Mouse (Mus musculus) bone marrow, adult 2 months (tissue): ENCODE data around the gene Ppp3ca. TPM values are rescaled to one million over a fixed set of nuclear protein-coding genes. Genes with fewer than 3 reads are reported as not detected.

Source experiments
- H3K27ac ChIP-seq: fragments of 200-500 bp; 2 replicates; pipeline ENCODE4 v1.5.1; 2012; ENCODE audit warnings: low read depth, mild to moderate bottlenecking, control low read depth, inconsistent platforms, low read length; ENCODE audit not compliant: control insufficient read depth, poor library complexity, insufficient read depth
- H3K4me1 ChIP-seq: fragments of 200-500 bp; 2 replicates; pipeline ENCODE4 v1.6.1; 2011; ENCODE audit warnings: low read length; ENCODE audit not compliant: control insufficient read depth, insufficient read depth
- H3K4me3 ChIP-seq: fragments of 200-500 bp; replicated peaks from 2 replicates; pipeline ENCODE3; 2011; ENCODE audit warnings: mild to moderate bottlenecking, low read depth, low read length, control low read depth; ENCODE audit not compliant: control insufficient read depth
- CTCF ChIP-seq: fragments of 200-500 bp; IDR thresholded peaks from 2 replicates; pipeline ENCODE4 v1.5.1; 2011; ENCODE audit warnings: low read length, control low read depth; ENCODE audit not compliant: control insufficient read depth, insufficient read depth
- POLR2A ChIP-seq: fragments of 200-500 bp; IDR thresholded peaks from 2 replicates; pipeline ENCODE4 v1.6.1; 2011; ENCODE audit warnings: low read depth, mild to moderate bottlenecking, control low read depth, low read length, borderline replicate concordance; ENCODE audit not compliant: control insufficient read depth
- WGBS: fragments of 180-500 bp; shearing (Covaris S2); methylation state at CpG from one replicate; pipeline ENCODE4 v1.1.7; 2018; 5-methylcytosine and 5-hydroxymethylcytosine counted together
- polyA plus RNA-seq: library from polyadenylated mRNA; stranded (reverse); fragments of >200 nt; gene quantifications from 2 replicates; pipeline ENCODE4 v1.2.4, GENCODE M21; 2011; ENCODE audit warnings: low replicate concordance; ENCODE audit not compliant: missing spikeins, insufficient read depth, insufficient read length

Ppp3ca gene
- polyA plus RNA-seq, 1 experiment = 25.9 TPM

DNA sequence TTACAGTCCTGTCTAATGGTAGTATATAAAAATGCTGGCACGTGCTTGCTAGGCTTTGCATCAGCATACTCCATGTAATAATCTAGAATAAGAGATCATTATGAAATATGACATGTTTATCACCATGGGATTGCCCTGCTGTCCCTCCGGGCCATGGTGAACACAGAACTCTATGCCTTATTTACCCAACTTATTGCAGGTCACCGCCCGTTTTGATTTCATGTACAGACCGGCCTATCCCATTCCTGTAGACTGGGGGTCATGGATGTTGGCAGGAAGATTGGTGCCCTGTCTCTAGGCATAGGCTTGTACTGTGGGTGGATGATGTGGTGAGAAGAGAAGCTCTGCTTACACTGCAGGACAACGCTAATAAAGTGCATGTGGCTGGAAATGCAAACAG, 115.8 kb downstream of the Ppp3ca start:
- TF ChIP-seq CTCF (no peak), POLR2A (no peak)
- no peaks in the 10 kb centered on the region; the same call in 1 of the 2 replicates for H3K4me1 ChIP-seq
- H3K27ac ChIP-seq = no peak overlapping the region
- no peak overlapping the region for H3K4me3 ChIP-seq
- WGBS = 85% methylated on average over 6 of the region's 6 CpGs

DNA sequence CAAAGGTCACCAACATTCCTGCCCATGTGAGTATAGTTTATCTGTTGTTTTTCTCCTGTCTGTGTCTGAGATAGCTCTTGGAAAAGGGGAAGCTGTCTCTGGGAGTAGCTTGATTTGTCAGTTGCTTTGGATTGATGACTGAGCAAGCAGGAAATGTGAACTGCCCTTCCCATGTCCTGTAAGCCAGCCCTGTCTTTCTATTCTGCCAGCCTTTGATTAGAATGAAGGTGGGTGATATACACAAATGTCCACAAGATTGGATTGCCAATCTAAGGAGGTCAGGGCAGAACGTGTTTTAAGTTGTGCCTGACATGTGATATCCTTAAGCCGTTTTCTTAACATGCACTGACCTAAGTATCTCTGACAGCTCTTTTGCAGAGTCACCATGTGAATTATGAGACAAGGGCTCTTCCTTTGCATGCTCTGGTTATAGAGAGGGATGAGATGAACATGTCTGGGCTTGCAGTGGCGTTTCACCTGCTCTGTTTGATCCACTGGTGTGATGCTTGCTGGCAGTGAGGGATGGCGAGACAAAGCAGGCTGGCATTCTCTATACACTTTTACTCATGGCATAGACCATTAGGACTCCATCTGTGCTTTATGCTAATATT, 120.4 kb downstream of the Ppp3ca start:
- TF ChIP-seq POLR2A (no peak), CTCF (no peak)
- Histone ChIP-seq H3K4me3 (no peak overlapping the region), H3K27ac (no peak overlapping the region), H3K4me1 (no peaks in the 10 kb centered on the region; the same call in 1 of the 2 replicates)
- 36% methylated on average over 4 of the region's 4 CpGs for WGBS

DNA sequence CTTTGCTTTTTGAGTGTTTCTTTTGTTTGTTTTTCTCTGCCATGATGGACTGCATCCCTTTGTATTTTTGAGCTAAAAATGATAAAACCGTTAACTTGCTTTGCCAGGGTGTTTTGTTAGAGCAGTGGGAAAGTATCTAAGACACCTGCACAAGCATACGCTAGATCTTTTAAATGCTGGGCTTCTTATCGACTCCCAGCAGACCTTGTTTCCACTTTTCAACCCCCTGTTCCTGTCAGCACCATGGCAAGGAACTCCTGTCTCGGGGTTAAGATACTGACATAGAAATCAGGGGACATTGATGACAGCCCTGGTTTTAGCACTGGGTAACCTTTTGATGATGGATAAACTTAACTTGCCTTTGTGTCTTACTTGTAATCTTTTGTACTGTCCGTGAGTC, 121.5 kb downstream of the Ppp3ca start:
- 59% methylated on average over 5 of the region's 5 CpGs for WGBS
- H3K4me3 ChIP-seq = no peak overlapping the region
- TF ChIP-seq CTCF (no peak), POLR2A (no peak)
- H3K27ac ChIP-seq = no peak overlapping the region
- H3K4me1 ChIP-seq = no peaks in the 10 kb centered on the region; the same call in 1 of the 2 replicates

DNA sequence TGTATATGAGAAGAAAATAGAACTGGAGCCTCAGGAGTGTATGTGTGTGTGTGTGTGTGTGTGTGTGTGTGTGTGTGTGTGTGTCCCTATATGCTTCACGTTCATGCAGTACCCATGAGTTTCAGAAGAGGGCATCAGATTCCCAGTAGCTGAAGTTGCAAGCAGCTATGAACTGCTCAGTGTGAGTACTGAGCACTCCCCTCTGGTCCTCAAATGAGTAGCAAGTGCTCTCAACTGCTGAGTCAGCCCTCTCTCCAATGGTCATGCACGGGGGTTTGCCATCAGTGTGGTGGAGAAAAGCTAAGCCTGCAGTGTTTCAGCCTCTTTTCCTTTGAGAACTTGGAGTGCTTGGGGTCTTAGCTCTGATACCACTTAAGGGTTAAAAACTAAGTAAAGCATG, 122.0 kb downstream of the Ppp3ca start:
- TF ChIP-seq POLR2A = no peak
- no peak for TF ChIP-seq CTCF
- no peak overlapping the region for H3K27ac ChIP-seq
- no peaks in the 10 kb centered on the region; the same call in 1 of the 2 replicates for H3K4me1 ChIP-seq
- WGBS = 88% methylated on average over 2 of the region's 2 CpGs
- no peak overlapping the region for H3K4me3 ChIP-seq

DNA sequence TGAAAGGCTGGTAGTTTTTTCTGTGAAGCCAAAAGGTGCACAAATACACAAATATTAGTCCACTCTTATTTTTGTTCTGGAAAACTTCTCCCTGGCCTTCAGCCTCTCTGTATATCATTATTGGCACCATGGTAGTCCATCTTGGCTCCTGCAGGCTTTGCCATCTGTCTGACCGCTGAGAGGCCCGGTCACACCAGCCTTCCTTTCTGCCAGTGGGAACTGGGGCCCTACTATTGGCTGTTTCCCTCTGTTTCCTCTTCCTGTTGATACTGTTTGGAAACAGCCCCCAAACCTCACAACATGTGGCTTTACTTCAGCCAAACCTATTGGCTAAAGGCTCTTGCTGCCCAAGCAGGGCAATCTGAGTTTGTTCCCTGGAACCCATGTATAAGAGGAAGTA, 123.5 kb downstream of the Ppp3ca start:
- Histone ChIP-seq H3K27ac (no peak overlapping the region), H3K4me1 (no peaks in the 10 kb centered on the region; the same call in 1 of the 2 replicates), H3K4me3 (no peak overlapping the region)
- TF ChIP-seq CTCF (no peak), POLR2A (no peak)
- 66% methylated on average over 2 of the region's 2 CpGs for WGBS

DNA sequence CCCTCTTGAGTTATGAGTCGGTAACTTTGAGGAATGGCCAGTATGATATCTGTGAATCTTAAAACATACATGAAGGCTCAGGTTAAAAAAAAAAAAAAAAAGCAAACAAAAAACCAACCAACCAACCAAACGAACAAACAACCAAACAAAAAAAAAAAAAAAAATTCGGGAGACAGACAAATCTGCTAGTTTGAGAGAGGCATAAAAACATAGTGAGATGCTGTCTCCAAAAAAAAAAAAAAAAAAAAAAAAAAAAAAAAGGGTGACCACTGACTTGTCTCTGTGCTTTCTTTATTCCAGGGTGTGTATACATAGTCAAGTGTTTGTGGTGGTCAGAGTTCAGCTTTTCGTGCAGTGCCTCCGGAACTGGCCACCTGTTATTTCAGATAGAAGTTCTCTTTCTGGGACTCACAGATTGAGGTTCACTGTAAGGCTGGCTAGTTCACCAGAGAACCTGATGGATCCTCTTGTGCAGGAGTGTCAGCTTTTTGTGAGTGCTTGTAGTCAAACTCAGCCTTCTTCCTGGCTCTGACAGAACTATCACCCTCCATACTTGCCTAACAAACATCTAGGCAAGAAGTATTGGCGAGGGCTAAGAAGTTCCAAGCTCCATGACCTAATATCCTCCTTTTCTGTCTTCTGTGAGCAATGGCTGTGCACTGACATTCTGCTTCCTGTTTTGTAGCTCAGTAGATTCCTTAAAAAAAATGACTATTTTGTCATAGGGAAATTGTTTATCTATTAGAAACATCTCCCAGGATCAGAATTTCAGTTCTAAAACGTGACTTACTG, 124.7 kb downstream of the Ppp3ca start:
- Histone ChIP-seq H3K4me3 (no peak overlapping the region), H3K27ac (no peak overlapping the region), H3K4me1 (no peaks in the 10 kb centered on the region; the same call in 1 of the 2 replicates)
- WGBS = 60% methylated on average over 7 of the region's 7 CpGs
- TF ChIP-seq POLR2A (no peak), CTCF (no peak)

DNA sequence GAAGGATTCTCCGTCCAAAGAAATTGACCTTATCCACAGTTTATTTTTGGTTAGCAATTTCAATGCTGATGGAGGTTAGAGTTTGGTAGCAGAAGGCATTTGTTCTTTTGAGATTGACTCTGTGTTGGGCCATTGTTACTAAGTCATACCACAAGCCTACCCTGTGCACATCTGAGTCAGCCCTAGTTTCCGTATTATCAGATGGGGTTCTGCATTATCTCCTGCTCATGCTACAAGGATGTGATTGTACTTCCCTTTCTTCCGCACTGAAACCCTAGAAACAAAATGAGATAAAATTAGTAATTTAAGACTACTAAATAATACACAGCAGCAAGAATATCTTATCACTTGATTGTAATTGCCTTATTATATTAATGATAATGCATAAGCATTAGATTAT, 129.0 kb downstream of the Ppp3ca start:
- Histone ChIP-seq H3K27ac (no peak overlapping the region), H3K4me3 (no peak overlapping the region), H3K4me1 (no peaks in the 10 kb centered on the region; the same call in 1 of the 2 replicates)
- 54% methylated on average over 3 of the region's 3 CpGs for WGBS
- no peak for TF ChIP-seq POLR2A

DNA sequence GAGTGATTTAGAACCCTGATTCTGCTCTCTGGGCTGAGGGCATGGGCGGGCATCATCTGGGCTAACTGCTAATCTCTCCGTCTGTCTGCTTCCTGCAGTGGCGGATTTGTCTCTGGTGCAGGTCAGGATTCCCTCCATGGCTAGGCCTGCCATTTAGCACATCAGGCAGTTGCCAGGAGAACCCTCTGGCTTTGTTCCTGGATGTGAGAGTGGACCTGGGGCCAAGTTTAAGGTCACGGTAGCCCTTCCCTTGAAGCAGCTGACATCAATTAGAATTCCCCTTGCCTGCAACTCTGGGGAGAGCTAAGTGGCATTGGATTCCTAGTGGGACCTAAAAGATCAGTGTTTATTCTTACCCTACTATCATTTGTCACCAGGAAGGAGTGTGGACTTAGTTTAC, 132.7 kb downstream of the Ppp3ca start:
- no peak for TF ChIP-seq CTCF
- no peak for TF ChIP-seq POLR2A
- 86% methylated on average over 4 of the region's 4 CpGs for WGBS
- Histone ChIP-seq H3K4me1 (no peaks in the 10 kb centered on the region), H3K4me3 (no peak overlapping the region), H3K27ac (no peak overlapping the region)

DNA sequence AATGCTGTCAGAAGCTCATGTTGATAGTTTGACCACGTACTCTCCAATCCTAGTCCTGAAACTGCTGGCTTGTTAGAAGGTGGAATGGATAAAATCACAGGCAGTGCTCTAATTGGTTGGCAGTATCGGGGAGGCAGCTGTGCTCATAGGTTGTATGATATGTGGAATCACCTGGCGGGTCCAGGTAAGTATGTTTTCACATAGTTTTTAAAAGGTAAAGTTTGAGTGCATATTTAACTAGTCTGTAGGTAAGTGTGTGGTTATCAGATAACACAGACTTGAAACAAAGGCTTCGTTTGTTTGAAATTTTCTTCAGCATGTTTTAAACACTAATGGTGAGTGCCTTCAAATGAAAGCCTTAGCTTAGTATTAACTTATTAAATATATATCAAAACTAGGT, 136.0 kb downstream of the Ppp3ca start:
- TF ChIP-seq POLR2A (no peak), CTCF (no peak)
- no peak overlapping the region for H3K27ac ChIP-seq
- H3K4me1 ChIP-seq = no peaks in the 10 kb centered on the region
- no peak overlapping the region for H3K4me3 ChIP-seq
- 80% methylated on average over 4 of the region's 4 CpGs for WGBS
